Mouse (Mus musculus) midbrain, embryonic 16.5 days (tissue): Measurements from ENCODE around the gene Ssbp2. TPM values are rescaled to one million over a fixed set of nuclear protein-coding genes. Genes with fewer than 3 reads are reported as not detected.

Experiments used
- ATAC-seq: fragments of 200-750 bp; cut with Nextera tagmentation; 2 replicates; pipeline ENCODE4 v1.8.0; 2017; ENCODE audit warnings: moderate TSS enrichment
- H3K27ac ChIP-seq: fragments of 300-500 bp; sonication (generic); 2 replicates; pipeline ENCODE4 v1.5.1; 2014; ENCODE audit warnings: mild to moderate bottlenecking, low read length, mixed read lengths
- H3K27me3 ChIP-seq: fragments of 300-500 bp; sonication (generic); 2 replicates; pipeline ENCODE4 v1.6.1; 2014; ENCODE audit warnings: low read depth, low read length, mixed read lengths; ENCODE audit not compliant: control insufficient read depth, insufficient read depth
- H3K36me3 ChIP-seq: fragments of 300-500 bp; sonication (generic); 2 replicates; pipeline ENCODE4 v1.6.1; 2014; ENCODE audit warnings: mild to moderate bottlenecking, low read length, moderate library complexity, mixed read lengths; ENCODE audit not compliant: control insufficient read depth, insufficient read depth
- H3K4me1 ChIP-seq: fragments of 300-500 bp; sonication (generic); 2 replicates; pipeline ENCODE4 v1.6.1; 2014; ENCODE audit warnings: mild to moderate bottlenecking, low read length, mixed read lengths; ENCODE audit not compliant: control insufficient read depth, insufficient read depth
- H3K4me2 ChIP-seq: fragments of 300-500 bp; sonication (generic); 2 replicates; pipeline ENCODE4 v1.6.1; 2014; ENCODE audit warnings: mild to moderate bottlenecking, low read length, mixed read lengths
- H3K4me3 ChIP-seq: fragments of 300-500 bp; sonication (generic); 2 replicates; pipeline ENCODE4 v1.5.1; 2014; ENCODE audit warnings: low read depth, mild to moderate bottlenecking, low read length, moderate library complexity, mixed read lengths
- H3K9ac ChIP-seq: fragments of 300-500 bp; sonication (generic); 2 replicates; pipeline ENCODE4 v1.6.1; 2014; ENCODE audit warnings: low read depth, low read length, mixed read lengths
- H3K9me3 ChIP-seq: fragments of 300-500 bp; sonication (generic); replicated peaks from 2 replicates; pipeline ENCODE4 v1.6.1; 2014; ENCODE audit warnings: mild to moderate bottlenecking, low read length, mixed read lengths; ENCODE audit not compliant: control insufficient read depth, poor library complexity, severe bottlenecking
- WGBS: fragments of 180-500 bp; shearing (Covaris S2); extraction: QIAGEN DNeasy Blood & Tissue Kit; methylation state at CpG from one replicate; pipeline ENCODE4 v1.1.7; 2014; 5-methylcytosine and 5-hydroxymethylcytosine counted together
- polyA plus RNA-seq: library from polyadenylated mRNA; unstranded; fragments of >200 nt; fragmentation: Nextera tagmentation; extraction: Ambion mirVana; gene quantifications from 2 replicates; pipeline ENCODE4 v1.2.1, GENCODE M21; 2015

Ssbp2 gene
- polyA plus RNA-seq, 1 experiment from 2014 or later = 255 TPM

- no peak for ATAC-seq
- 60% methylated on average over 7 of the region's 7 CpGs for WGBS
Observed at GRCm38 (mm10) chr13:91693615-91694014, 233.5 kb downstream of the Ssbp2 start.

GRCm38 (mm10) chr13:91695406-91695805 lies 235.3 kb downstream of the Ssbp2 start:
- ATAC-seq = no peak
- H3K36me3 ChIP-seq = no peaks in the 10 kb centered on the region
- no peak overlapping the region for H3K9ac ChIP-seq
- no peak overlapping the region for H3K4me2 ChIP-seq
- no peak overlapping the region for H3K4me3 ChIP-seq
- H3K27ac ChIP-seq = no peak overlapping the region
- H3K27me3 ChIP-seq = no peaks in the 10 kb centered on the region
- no peaks in the 10 kb centered on the region for H3K9me3 ChIP-seq
- no peaks in the 10 kb centered on the region for H3K4me1 ChIP-seq
- WGBS = 85% methylated on average over 2 of the region's 2 CpGs

More at GRCm38 (mm10) chr13:91693615-91694014, 233.5 kb downstream of the Ssbp2 start:
- no peaks in the 10 kb centered on the region for H3K36me3 ChIP-seq
- H3K4me1 ChIP-seq = no peaks in the 10 kb centered on the region
- H3K27me3 ChIP-seq = no peaks in the 10 kb centered on the region
- H3K9me3 ChIP-seq = no peaks in the 10 kb centered on the region
- H3K9ac ChIP-seq = no peak overlapping the region
- H3K4me3 ChIP-seq = no peak overlapping the region
- H3K27ac ChIP-seq = no peak overlapping the region
- H3K4me2 ChIP-seq = no peak overlapping the region

GRCm38 (mm10) chr13:91696109-91696645 lies 236.1 kb downstream of the Ssbp2 start:
- Histone ChIP-seq H3K4me1 (no peaks in the 10 kb centered on the region), H3K36me3 (no peaks in the 10 kb centered on the region), H3K27ac (no peak overlapping the region), H3K4me3 (no peak overlapping the region), H3K9me3 (no peaks in the 10 kb centered on the region), H3K27me3 (no peaks in the 10 kb centered on the region), H3K4me2 (no peak overlapping the region), H3K9ac (no peak overlapping the region)
- 0 out of 2 replicates have a peak, but pooled peaks have one; percentile 7 for ATAC-seq
- 90% methylated on average over 2 of the region's 2 CpGs for WGBS

GRCm38 (mm10) chr13:91697011-91697410 lies 236.9 kb downstream of the Ssbp2 start:
- 31% methylated on average over 3 of the region's 3 CpGs for WGBS
- Histone ChIP-seq H3K9ac (no peak overlapping the region), H3K27me3 (no peaks in the 10 kb centered on the region), H3K4me2 (no peak overlapping the region), H3K9me3 (no peaks in the 10 kb centered on the region), H3K4me3 (no peak overlapping the region), H3K27ac (no peak overlapping the region), H3K4me1 (no peaks in the 10 kb centered on the region), H3K36me3 (no peaks in the 10 kb centered on the region)
- 0 out of 2 replicates have a peak, but pooled peaks have one; percentile 16 for ATAC-seq

- no peak for ATAC-seq
- H3K36me3 ChIP-seq = 0 out of 2 replicates have a peak, but pooled peaks cover 3% of the 10 kb centered on the region
- H3K27me3 ChIP-seq = no peaks in the 10 kb centered on the region
- H3K4me3 ChIP-seq = no peak overlapping the region
- no peaks in the 10 kb centered on the region for H3K4me1 ChIP-seq
- 94% methylated on average over 6 of the region's 6 CpGs for WGBS
- no peak overlapping the region for H3K9ac ChIP-seq
- no peak overlapping the region for H3K4me2 ChIP-seq
- no peak overlapping the region for H3K27ac ChIP-seq
- H3K9me3 ChIP-seq = no peaks in the 10 kb centered on the region
Observed at GRCm38 (mm10) chr13:91702337-91702736, 242.3 kb downstream of the Ssbp2 start.

GRCm38 (mm10) chr13:91719487-91719886 lies 259.4 kb downstream of the Ssbp2 start:
- no peaks in the 10 kb centered on the region for H3K9me3 ChIP-seq
- no peak overlapping the region for H3K4me3 ChIP-seq
- H3K9ac ChIP-seq = no peak overlapping the region
- no peak overlapping the region for H3K27ac ChIP-seq
- H3K4me2 ChIP-seq = no peak overlapping the region
- H3K36me3 ChIP-seq = no peaks in the 10 kb centered on the region
- no peak for ATAC-seq
- H3K4me1 ChIP-seq = no peaks in the 10 kb centered on the region
- no peaks in the 10 kb centered on the region for H3K27me3 ChIP-seq
- 89% methylated on average over 6 of the region's 6 CpGs for WGBS

GRCm38 (mm10) chr13:91723108-91723735 lies 263.1 kb downstream of the Ssbp2 start:
- Histone ChIP-seq H3K9me3 (no peaks in the 10 kb centered on the region), H3K27me3 (no peaks in the 10 kb centered on the region), H3K36me3 (no peaks in the 10 kb centered on the region), H3K4me3 (no peak overlapping the region), H3K27ac (no peak overlapping the region), H3K4me1 (no peaks in the 10 kb centered on the region), H3K4me2 (no peak overlapping the region), H3K9ac (no peak overlapping the region)
- 68% methylated on average over 8 of the region's 8 CpGs for WGBS
- peak; percentile 62; the same call in 1 of the 2 replicates for ATAC-seq

- 78% methylated on average over 7 of the region's 7 CpGs for WGBS
- Histone ChIP-seq H3K36me3 (no peaks in the 10 kb centered on the region), H3K27ac (no peak overlapping the region), H3K4me3 (no peak overlapping the region), H3K4me2 (no peak overlapping the region), H3K9ac (no peak overlapping the region), H3K27me3 (no peaks in the 10 kb centered on the region), H3K9me3 (no peaks in the 10 kb centered on the region), H3K4me1 (no peaks in the 10 kb centered on the region)
- peak; percentile 32; the same call in 1 of the 2 replicates for ATAC-seq
Observed at GRCm38 (mm10) chr13:91723736-91724119, 263.6 kb downstream of the Ssbp2 start.

- no peak for ATAC-seq
- H3K27ac ChIP-seq = no peak overlapping the region
- no peaks in the 10 kb centered on the region for H3K27me3 ChIP-seq
- H3K36me3 ChIP-seq = no peaks in the 10 kb centered on the region
- H3K9ac ChIP-seq = no peak overlapping the region
- H3K4me2 ChIP-seq = no peak overlapping the region
- H3K9me3 ChIP-seq = no peaks in the 10 kb centered on the region
- 88% methylated on average over 3 of the region's 3 CpGs for WGBS
- H3K4me3 ChIP-seq = no peak overlapping the region
- H3K4me1 ChIP-seq = no peaks in the 10 kb centered on the region
Observed at GRCm38 (mm10) chr13:91724211-91724610, 264.1 kb downstream of the Ssbp2 start.
